Mouse (Mus musculus): ENCODE measurements at regions not wholly inside any gene's neighbourhood (a gene's known extent, or its start where the extent isn't known, plus 50 kb on each side); places are given as distances from the start of the nearest gene placed in this dataset.

GRCm38 (mm10) chr8:76422861-76423532 is 476.2 kb upstream of the Nr3c2 start:
- Histone ChIP-seq H3K9ac (ENCODE audit: control insufficient read depth, low read depth, low read length, poor library complexity, severe bottlenecking) (no peak overlapping the region), H3K27ac (ENCODE audit: control insufficient read depth, low read depth, low read length) (no peak overlapping the region), H3K4me3 (ENCODE audit: control insufficient read depth in 1 of 2, insufficient read depth in 1 of 2, low read depth in 2 of 2, low read length in 2 of 2) (no peak overlapping the region), H3K9me3 (replicated peaks; ENCODE audit: insufficient read depth, low read length) (no peaks in the 10 kb centered on the region), H3K4me1 (ENCODE audit: control insufficient read depth in 1 of 2, insufficient read depth in 2 of 2, low read length in 2 of 2) (no peaks in the 10 kb centered on the region), H3K36me3 (ENCODE audit: control insufficient read depth in 1 of 2, insufficient read depth in 2 of 2, low read length in 2 of 2) (no peaks in the 10 kb centered on the region), H3K79me2 (ENCODE audit: control insufficient read depth, insufficient read depth, low read length, poor library complexity) (no peaks in the 10 kb centered on the region), H3K27me3 (ENCODE audit: control insufficient read depth in 1 of 2, insufficient read depth in 2 of 2, low read length in 2 of 2) (no peaks in the 10 kb centered on the region)
- no peak for TF ChIP-seq BHLHE40 (IDR thresholded peaks at IDR 0.05; ENCODE audit: borderline replicate concordance, low read depth, low read length)
- DNase-seq (ENCODE audit: low read depth, low spot score) = no peak

DNA sequence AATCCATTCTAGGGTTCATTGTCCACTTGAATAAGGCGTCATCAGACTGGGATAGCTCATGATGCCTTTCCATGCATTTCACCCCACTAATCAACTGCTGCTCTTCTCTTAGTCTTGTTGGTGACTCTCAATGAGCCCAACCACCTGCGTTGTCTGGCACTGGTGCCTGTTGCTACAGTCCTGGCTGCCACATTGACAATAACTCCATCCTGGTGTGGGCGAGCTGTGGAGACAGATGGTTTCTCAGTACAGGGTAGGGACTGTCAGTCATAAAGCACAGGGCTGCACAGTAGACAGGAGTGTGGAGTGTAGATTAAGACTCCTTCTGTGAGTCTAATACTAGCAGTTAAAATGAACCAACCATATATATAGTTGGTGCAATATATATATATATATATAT is 469.4 kb upstream of the Nr3c2 start:
- no peak for DNase-seq (ENCODE audit: low read depth, low spot score)
- H3K27me3 ChIP-seq (ENCODE audit: control insufficient read depth in 1 of 2, insufficient read depth in 2 of 2, low read length in 2 of 2) = no peaks in the 10 kb centered on the region
- H3K79me2 ChIP-seq (ENCODE audit: control insufficient read depth, insufficient read depth, low read length, poor library complexity) = no peaks in the 10 kb centered on the region
- H3K4me3 ChIP-seq (ENCODE audit: control insufficient read depth in 1 of 2, insufficient read depth in 1 of 2, low read depth in 2 of 2, low read length in 2 of 2) = no peak overlapping the region
- H3K9ac ChIP-seq (ENCODE audit: control insufficient read depth, low read depth, low read length, poor library complexity, severe bottlenecking) = no peak overlapping the region
- no peak overlapping the region for H3K27ac ChIP-seq (ENCODE audit: control insufficient read depth, low read depth, low read length)
- no peaks in the 10 kb centered on the region for H3K36me3 ChIP-seq (ENCODE audit: control insufficient read depth in 1 of 2, insufficient read depth in 2 of 2, low read length in 2 of 2)
- no peaks in the 10 kb centered on the region for H3K9me3 ChIP-seq (replicated peaks; ENCODE audit: insufficient read depth, low read length)
- no peaks in the 10 kb centered on the region for H3K4me1 ChIP-seq (ENCODE audit: control insufficient read depth in 1 of 2, insufficient read depth in 2 of 2, low read length in 2 of 2)
- no peak for TF ChIP-seq ZMIZ1 (IDR thresholded peaks at IDR 0.05; ENCODE audit: low read depth, low read length)
- TF ChIP-seq ETS1 (IDR thresholded peaks at IDR 0.05; ENCODE audit: low read depth, low read length) = no peak
- TF ChIP-seq MAFK (IDR thresholded peaks at IDR 0.05; ENCODE audit: borderline replicate concordance, low read depth, low read length) = no peak
- no peak for TF ChIP-seq KAT2A (conservative IDR thresholded peaks at IDR 0.05; ENCODE audit: low read depth, low read length)
- no peak for TF ChIP-seq JUND (IDR thresholded peaks at IDR 0.05; ENCODE audit: low read depth, low read length)
- TF ChIP-seq EP300 (IDR thresholded peaks at IDR 0.05; ENCODE audit: low read depth in 1 of 2, low read length in 2 of 2) = no peak
- no peak for TF ChIP-seq CHD2 (IDR thresholded peaks at IDR 0.05; ENCODE audit: low read length)
- no peak for TF ChIP-seq ZC3H11A (IDR thresholded peaks at IDR 0.05; ENCODE audit: low read depth, low read length)
- TF ChIP-seq POLR2AphosphoS5 (IDR thresholded peaks at IDR 0.05; ENCODE audit: borderline replicate concordance, low read depth, low read length) = no peak
- no peak for TF ChIP-seq NRF1 (IDR thresholded peaks at IDR 0.05; ENCODE audit: insufficient read depth, low read depth, low read length, poor library complexity, severe bottlenecking)
- no peak for TF ChIP-seq GATA1 (IDR thresholded peaks at IDR 0.05; ENCODE audit: low read depth, low read length)
- no peak for TF ChIP-seq SMC3 (IDR thresholded peaks at IDR 0.05; ENCODE audit: low read depth, low read length)
- TF ChIP-seq MEF2A (IDR thresholded peaks at IDR 0.05; ENCODE audit: extremely low read depth, insufficient replicate concordance, low read depth, low read length, poor library complexity, severe bottlenecking) = no peak
- no peak for TF ChIP-seq RAD21 (IDR thresholded peaks at IDR 0.05; ENCODE audit: low read depth, low read length)
- TF ChIP-seq UBTF (IDR thresholded peaks at IDR 0.05; ENCODE audit: borderline replicate concordance, insufficient read depth, low read depth, low read length) = no peak

All from MEL (cell line).